Comparison of ENCODE assay signal across 9 mouse cellular contexts in the genomic region with DNA sequence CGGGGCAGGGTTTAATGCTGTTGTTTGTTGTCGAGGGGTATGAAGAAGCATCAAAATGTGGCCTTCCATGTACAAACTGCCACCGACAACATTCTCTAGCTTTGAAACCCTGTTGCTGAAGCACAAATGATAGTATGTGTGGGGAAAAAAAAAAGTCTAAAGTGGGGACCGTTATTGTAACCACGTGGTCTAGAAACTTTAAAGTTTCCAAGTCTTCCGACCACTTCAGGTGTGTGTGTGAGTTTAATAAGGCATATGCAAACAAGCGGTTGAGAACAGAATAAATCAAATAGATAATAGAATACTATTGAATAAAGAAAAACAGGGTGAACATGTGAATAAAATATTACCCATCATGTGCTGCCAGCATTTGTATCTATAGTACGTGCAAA. TPM values are rescaled to one million over a fixed set of nuclear protein-coding genes. Genes with fewer than 3 reads are reported as not detected.
DNase-seq lines count a peak whose midpoint lies in the region; ATAC-seq and TF ChIP-seq lines count a peak whose summit lies in the region.
"Had no signal": no experiment of that assay in that cellular context is flagged by ENCODE, and none has a peak within 500 bp of the region (broad histone marks: within the 10 kb centered on the region; RNA-seq: fewer than 3 reads in every experiment).

No protein-coding gene starts in this region.

- peak overlapping the region; percentile 89 for H3K9ac ChIP-seq in liver, embryonic 13.5 days

- H3K36me3 ChIP-seq in erythroblast, embryonic 14.5 days (ENCODE audit: control insufficient read depth) = peaks cover 26% of the 10 kb centered on the region
- H3K36me3 ChIP-seq in thymus, adult 2 months (ENCODE audit: control insufficient read depth, insufficient read depth, low read length) = no peaks in the 10 kb centered on the region
- peaks cover 15% of the 10 kb centered on the region for H3K36me3 ChIP-seq in liver, embryonic 13.5 days

- no peak for TF ChIP-seq POLR2A in thymus, adult 2 months (IDR thresholded peaks at IDR 0.05; ENCODE audit: control insufficient read depth, extremely low read depth, insufficient read depth, low read length, poor library complexity)

- TF ChIP-seq CTCF in thymus, adult 2 months (IDR thresholded peaks at IDR 0.05; ENCODE audit: borderline replicate concordance, control insufficient read depth, extremely low read depth, insufficient read depth, low read length, poor library complexity) = no peak

- 26% methylated on average over 8 of the region's 8 CpGs for WGBS in thymus, adult 2 months
- 41% methylated on average over 8 of the region's 8 CpGs for WGBS in liver, embryonic 13.5 days (ENCODE audit: insufficient replicate concordance)

- H3K4me2 ChIP-seq in liver, embryonic 13.5 days = peak overlapping the region; percentile 99

- no peak for DNase-seq in thymus, adult 2 months
- DNase-seq in thymus, postnatal 10 days (ENCODE audit: low spot score in 2 of 2) = no peak
- no peak for DNase-seq in liver, embryonic 13.5 days
- DNase-seq in adrenal gland, adult 8-10 months = no peak
- DNase-seq in right cerebral cortex, postnatal 25 days = no peak
- no peak for DNase-seq in testis, postnatal 10 days (ENCODE audit: low spot score)

- peak overlapping the region; percentile 94 for H3K4me3 ChIP-seq in erythroblast, embryonic 14.5 days (replicated peaks)
- peak overlapping the region; percentile 97 for H3K4me3 ChIP-seq in thymus, adult 2 months (ENCODE audit: control insufficient read depth, insufficient read depth, low read length)
- H3K4me3 ChIP-seq in liver, embryonic 13.5 days (replicated peaks) = peak overlapping the region; percentile 93

- H3K4me1 ChIP-seq in erythroblast, embryonic 14.5 days (ENCODE audit: control insufficient read depth) = peaks cover 35% of the 10 kb centered on the region
- peaks cover 16% of the 10 kb centered on the region for H3K4me1 ChIP-seq in thymus, adult 2 months (replicated peaks; ENCODE audit: control insufficient read depth, insufficient read depth, low read length)
- H3K4me1 ChIP-seq in liver, embryonic 13.5 days (replicated peaks) = peaks cover 28% of the 10 kb centered on the region

- H3K27me3 ChIP-seq in erythroblast, embryonic 14.5 days (ENCODE audit: control insufficient read depth) = no peaks in the 10 kb centered on the region
- H3K27me3 ChIP-seq in thymus, adult 2 months (ENCODE audit: control insufficient read depth, insufficient read depth, low read length) = no peaks in the 10 kb centered on the region
- no peaks in the 10 kb centered on the region for H3K27me3 ChIP-seq in liver, embryonic 13.5 days

- peaks cover 9% of the 10 kb centered on the region for H3K9me3 ChIP-seq in erythroblast, embryonic 14.5 days (ENCODE audit: control insufficient read depth, low read length)
- no peaks in the 10 kb centered on the region; the same call in 1 of the 2 replicates for H3K9me3 ChIP-seq in liver, embryonic 13.5 days (replicated peaks)

- ATAC-seq in erythroblast, adult 5-6 weeks (replicated peaks; ENCODE audit: low FRiP score, poor library complexity, severe bottlenecking) = no peak
- no peak for ATAC-seq in liver, embryonic 13.5 days (ENCODE audit: low read depth)

- peak overlapping the region; percentile 69; the same call in 1 of the 2 replicates for H3K27ac ChIP-seq in thymus, adult 2 months (ENCODE audit: control insufficient read depth, insufficient read depth, low read length)
- 0 out of 2 replicates have a peak overlapping the region, but pooled peaks have one; percentile 80 for H3K27ac ChIP-seq in liver, embryonic 13.5 days

RNA-seq across cellular contexts. Expression of a gene that starts 0.5 kb away (rescaled TPM):
- polyA plus RNA-seq in erythroblast, embryonic 14.5 days (2012) = 0.49 and 0.71 TPM in 2 replicates
- 9.2 and 18.6 TPM in 2 replicates for total RNA-seq in erythroblast, adult 5-6 weeks (2015; ENCODE audit: low replicate concordance)
- total RNA-seq in erythroblast, adult 5-6 weeks (2017; ENCODE audit: low replicate concordance) = 1.3 and 3.7 TPM in 2 replicates
- 11.0 and 11.4 TPM in 2 replicates for polyA plus RNA-seq in thymus, adult 2 months (2012; rRNA removed)
- 5.1 and 7.2 TPM in 2 replicates for polyA plus RNA-seq in liver, embryonic 13.5 days (2015; fragmentation: Nextera tagmentation; extraction: Ambion mirVana)
- 10 to 100 TPM; 12.4 to 23.8 (median 18.0) TPM for total RNA-seq in adrenal gland, adult 8-10 months (2022)

RNA-seq across cellular contexts. Expression of a gene that starts 1.7 kb away (rescaled TPM):
- polyA plus RNA-seq in erythroblast, embryonic 14.5 days (2012) = 0.01 and 0.02 TPM in 2 replicates
- total RNA-seq in erythroblast, adult 5-6 weeks (2015; ENCODE audit: low replicate concordance) = 2.5 TPM in 2 replicates
- 2.2 and 4.4 TPM in 2 replicates for total RNA-seq in erythroblast, adult 5-6 weeks (2017; ENCODE audit: low replicate concordance)
- polyA plus RNA-seq in thymus, adult 2 months (2012; rRNA removed) = 4.2 and 4.6 TPM in 2 replicates
- polyA plus RNA-seq in liver, embryonic 13.5 days (2015; fragmentation: Nextera tagmentation; extraction: Ambion mirVana) = 2.6 and 3.6 TPM in 2 replicates
- total RNA-seq in adrenal gland, adult 8-10 months (2022) = 1 to 10 TPM; 7.0 to 7.6 (median 7.2) TPM

RNA-seq across cellular contexts. Expression of a gene that starts 19.8 kb away (rescaled TPM):
- polyA plus RNA-seq in erythroblast, embryonic 14.5 days (2012) = not detected in 2 replicates
- not detected in 2 replicates for total RNA-seq in erythroblast, adult 5-6 weeks (2015; ENCODE audit: low replicate concordance)
- not detected in 2 replicates for total RNA-seq in erythroblast, adult 5-6 weeks (2017; ENCODE audit: low replicate concordance)
- 0.57 and 0.74 TPM in 2 replicates for polyA plus RNA-seq in thymus, adult 2 months (2012; rRNA removed)
- not detected in 2 replicates for polyA plus RNA-seq in liver, embryonic 13.5 days (2015; fragmentation: Nextera tagmentation; extraction: Ambion mirVana)
- total RNA-seq in adrenal gland, adult 8-10 months (2022) = not detected
- total RNA-seq: common myeloid progenitor, adult 5-6 weeks had no signal
